Mouse (Mus musculus): ENCODE measurements at regions not wholly inside any gene's neighbourhood (a gene's known extent, or its start where the extent isn't known, plus 50 kb on each side); places are given as distances from the start of the nearest gene placed in this dataset.

- no peak for DNase-seq (ENCODE audit: low spot score)
Observed at GRCm38 (mm10) chr4:26273754-26274153, 72.9 kb downstream of the Manea start.

- no peak for DNase-seq (ENCODE audit: low spot score)
Observed at GRCm38 (mm10) chr4:26259230-26260029, 87.3 kb downstream of the Manea start.

- DNase-seq (ENCODE audit: low spot score) = no peak
Observed at GRCm38 (mm10) chr4:26255889-26256288, 90.8 kb downstream of the Manea start.

GRCm38 (mm10) chr4:26247925-26248856 is 98.5 kb downstream of the Manea start:
- peak; percentile 4 for DNase-seq (ENCODE audit: low spot score)

- DNase-seq (ENCODE audit: low spot score) = no peak
Observed at GRCm38 (mm10) chr4:26223267-26223666, 123.4 kb downstream of the Manea start.
